Mouse (Mus musculus) thymus, postnatal 10 days (tissue): ENCODE data around the gene Vmn2r116.
"Not testable (repeated sequence)": the region's sequence is repeated elsewhere in the genome, so short reads cannot be mapped to it uniquely, and the experiment has no call there.

Experiments
- DNase-seq, 2 experiments: peaks; one replicate each; pipeline ENCODE4 v3.0.0; 2021; ENCODE audit warnings: low spot score in 2 of 2

Gene Vmn2r116

DNA sequence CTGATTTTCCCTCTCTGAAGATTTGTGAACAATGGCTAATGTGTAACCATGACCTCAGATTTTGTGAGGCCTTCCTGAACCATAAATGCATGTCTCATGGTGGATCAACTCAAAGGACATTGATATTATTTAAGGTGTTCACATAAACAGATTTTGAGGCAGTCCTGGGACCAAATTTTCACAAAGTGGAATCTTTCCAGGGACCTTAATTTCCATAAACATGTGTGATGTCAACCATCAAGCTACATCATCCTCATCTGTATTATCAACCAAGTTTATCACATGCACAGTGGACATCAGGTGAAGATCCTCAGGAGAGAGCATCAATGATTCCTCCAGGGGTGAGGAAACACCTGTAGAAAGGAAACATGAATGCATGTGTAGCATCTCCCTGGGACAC is at the start of gene Vmn2r116:
Gene Vmn2r116 (plus strand): TSS at position 301 of the 400 bp plus-strand sequence.
- DNase-seq, result not testable (repeated sequence)

DNA sequence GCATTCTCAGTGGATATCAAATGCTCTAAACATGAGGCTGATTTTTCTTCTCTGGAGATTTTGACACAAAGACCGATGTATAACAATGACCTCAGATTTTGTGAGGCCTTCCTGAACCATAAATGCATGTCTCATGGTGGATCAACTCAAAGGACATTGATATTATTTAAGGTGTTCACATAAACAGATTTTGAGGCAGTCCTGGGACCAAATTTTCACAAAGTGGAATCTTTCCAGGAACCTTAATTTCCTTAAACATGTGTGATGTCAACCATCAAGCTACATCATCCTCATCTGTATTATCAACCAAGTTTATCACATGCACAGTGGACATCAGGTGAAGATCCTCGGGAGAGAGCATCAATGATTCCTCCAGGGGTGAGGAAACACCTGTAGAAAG is 41.0 kb upstream of the Vmn2r116 start, which contains the start of gene Vmn2r115:
Gene Vmn2r115 (plus strand): TSS at position 301 of the 400 bp plus-strand sequence.
- not testable (repeated sequence) for DNase-seq

DNA sequence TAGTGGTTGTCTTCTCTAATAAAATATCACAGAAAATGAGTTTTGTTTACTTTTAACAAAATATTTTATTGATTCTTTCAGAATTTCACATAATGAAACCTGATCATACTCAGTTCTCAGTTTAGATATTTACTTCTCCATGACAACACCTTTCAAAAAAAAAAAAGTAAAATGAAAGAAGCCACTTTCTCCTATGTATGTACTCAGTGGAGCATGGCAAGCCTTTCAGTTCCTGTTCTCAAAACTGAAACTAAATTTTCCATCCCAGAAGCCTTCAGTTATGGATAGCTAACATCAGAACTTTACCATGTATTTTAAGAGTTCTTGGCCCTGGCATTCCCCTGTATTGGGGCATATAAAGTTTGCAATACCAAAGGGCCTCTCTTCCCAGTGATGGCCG is 32.8 kb upstream of the Vmn2r116 start:
- DNase-seq, result no peak

DNA sequence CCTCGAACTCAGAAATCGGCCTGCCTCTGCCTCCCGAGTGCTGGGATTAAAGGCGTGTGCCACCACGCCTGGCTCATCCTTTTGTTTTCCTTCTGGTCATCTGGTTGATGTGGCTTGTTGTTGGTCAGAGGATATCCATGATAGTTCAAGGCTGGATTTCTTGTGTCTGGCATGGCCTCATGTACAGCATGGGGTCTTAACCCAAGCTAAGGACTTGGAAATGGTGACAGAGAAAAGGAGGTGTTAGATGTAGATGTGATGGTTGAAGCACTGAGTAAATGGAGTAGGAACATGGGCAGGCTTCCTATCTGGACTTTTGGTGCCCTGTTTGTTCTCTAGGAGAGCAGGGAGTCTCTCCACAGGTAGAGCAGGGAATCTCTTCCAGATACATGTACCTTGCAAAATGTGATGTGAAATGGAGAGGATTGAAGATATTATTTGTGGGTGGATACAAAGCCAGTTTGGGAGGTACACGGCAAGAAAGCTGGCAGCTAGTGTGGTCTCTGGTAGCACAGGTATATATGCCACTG is 48.8 kb downstream of the Vmn2r116 start:
- no peak for DNase-seq
